Mouse (Mus musculus) spleen, adult 2 months (tissue): ENCODE measurements at regions not wholly inside any gene's neighbourhood (a gene's known extent, or its start where the extent isn't known, plus 50 kb on each side); places are given as distances from the start of the nearest gene placed in this dataset.

ENCODE experiments used
- DNase-seq, 2 experiments: peaks; one replicate each; pipeline versions ENCODE4 v3.0.0 to v3.0.0-alpha.2; 2012 to 2021; ENCODE audit warnings: low spot score in 2 of 2, low read depth in 1 of 2
- H3K27ac ChIP-seq: fragments of 200-500 bp; 2 replicates; pipeline ENCODE4 v1.5.1; 2012; ENCODE audit warnings: low read length, inconsistent platforms; ENCODE audit not compliant: insufficient read depth
- H3K27me3 ChIP-seq: fragments of 200-500 bp; 2 replicates; pipeline ENCODE4 v1.6.1; 2012; ENCODE audit warnings: mild to moderate bottlenecking, moderate library complexity, low read length, inconsistent platforms; ENCODE audit not compliant: control insufficient read depth, insufficient read depth
- H3K36me3 ChIP-seq: fragments of 200-500 bp; 2 replicates; pipeline ENCODE4 v1.6.1; 2012; ENCODE audit warnings: mild to moderate bottlenecking, low read length, inconsistent platforms; ENCODE audit not compliant: control insufficient read depth, insufficient read depth
- H3K4me1 ChIP-seq: fragments of 200-500 bp; 2 replicates; pipeline ENCODE4 v1.6.1; 2011; ENCODE audit warnings: inconsistent platforms; ENCODE audit not compliant: control insufficient read depth, insufficient read depth, insufficient read length
- H3K4me3 ChIP-seq: fragments of 200-500 bp; 2 replicates; pipeline ENCODE4 v1.5.1; 2011; ENCODE audit warnings: mild to moderate bottlenecking, inconsistent platforms; ENCODE audit not compliant: insufficient read depth, insufficient read length; ENCODE audit errors: extremely low read depth
- CTCF ChIP-seq: fragments of 200-500 bp; IDR thresholded peaks from 2 replicates; pipeline ENCODE4 v1.5.1; 2011; ENCODE audit warnings: mild to moderate bottlenecking, inconsistent platforms; ENCODE audit not compliant: insufficient read depth, insufficient read length, insufficient replicate concordance; ENCODE audit errors: extremely low read depth
- POLR2A ChIP-seq: fragments of 200-500 bp; IDR thresholded peaks from 2 replicates; pipeline ENCODE4 v1.6.1; 2011; ENCODE audit warnings: low read depth, low read length, inconsistent platforms
- WGBS: fragments of 180-500 bp; shearing (Covaris S2); methylation state at CpG from one replicate; pipeline ENCODE4 v1.1.7; 2018; 5-methylcytosine and 5-hydroxymethylcytosine counted together

DNA sequence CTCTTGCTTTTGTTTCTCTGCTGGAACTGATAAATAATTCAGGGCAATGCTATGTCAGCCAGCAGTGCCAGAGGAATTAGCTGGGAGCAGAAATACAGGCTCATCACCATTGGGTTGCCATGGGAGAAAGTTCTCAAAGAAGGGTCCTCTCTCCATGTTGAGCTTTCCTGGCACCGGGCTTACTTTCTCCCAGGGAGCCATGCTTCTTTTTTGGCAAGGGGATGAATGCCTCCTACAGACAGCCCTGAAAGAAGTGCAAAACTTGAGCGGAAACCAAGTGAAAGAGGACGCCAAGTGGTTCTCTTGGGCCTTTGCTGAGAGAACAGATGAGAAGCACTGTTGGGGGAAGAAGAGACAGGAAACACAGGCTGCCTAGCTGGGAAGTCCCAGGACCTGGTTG is 102.2 kb upstream of the Lifr start:
- Histone ChIP-seq H3K4me3 (no peak overlapping the region), H3K4me1 (no peaks in the 10 kb centered on the region), H3K27ac (no peak overlapping the region), H3K27me3 (no peaks in the 10 kb centered on the region), H3K36me3 (no peaks in the 10 kb centered on the region)
- DNase-seq, result no peak
- WGBS, result 80% methylated on average over 3 of the region's 3 CpGs
- TF ChIP-seq POLR2A (no peak), CTCF (no peak)

DNA sequence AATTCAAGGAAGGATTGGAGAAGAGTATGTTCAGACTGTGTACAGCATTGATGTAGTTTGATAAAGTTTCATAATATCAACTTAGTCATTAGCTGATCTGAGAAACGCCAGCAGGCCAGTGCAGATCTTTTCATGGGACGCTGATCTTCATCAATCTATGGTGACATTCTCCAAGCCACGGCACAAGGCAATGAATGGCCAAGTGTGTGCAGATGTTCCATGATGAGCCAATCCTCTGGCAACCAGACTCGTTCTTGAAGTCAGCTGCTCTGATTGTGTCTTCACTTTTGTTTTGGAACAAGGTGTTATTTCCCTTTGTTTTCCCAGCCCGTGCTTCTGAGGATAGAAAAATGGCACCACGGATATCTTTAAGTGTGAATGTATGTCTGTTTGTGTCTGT is 101.3 kb upstream of the Lifr start:
- no peak for TF ChIP-seq POLR2A
- TF ChIP-seq CTCF, result no peak
- Histone ChIP-seq H3K27me3 (no peaks in the 10 kb centered on the region), H3K36me3 (no peaks in the 10 kb centered on the region), H3K27ac (no peak overlapping the region), H3K4me1 (no peaks in the 10 kb centered on the region), H3K4me3 (no peak overlapping the region)
- 87% methylated on average over 6 of the region's 6 CpGs for WGBS
- no peak for DNase-seq

DNA sequence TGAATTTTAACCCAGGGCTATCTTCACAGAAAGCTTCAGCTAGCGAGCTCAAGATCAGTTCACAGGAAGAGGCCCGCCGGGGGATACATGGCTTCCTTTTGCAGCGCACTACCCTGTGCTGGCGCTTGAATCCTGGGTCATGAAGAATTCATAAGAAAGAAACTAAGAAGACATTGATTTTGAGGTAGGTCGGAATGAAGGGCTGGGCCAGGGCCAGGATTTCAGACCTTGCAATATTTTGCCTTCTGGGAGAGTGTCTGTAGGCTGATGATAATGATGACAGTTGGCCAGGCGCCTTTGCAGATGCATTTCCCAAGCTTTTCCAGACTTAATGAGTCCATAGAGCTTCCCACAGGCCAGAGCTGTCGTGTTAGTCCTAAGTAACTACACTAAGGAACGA is 97.2 kb upstream of the Lifr start:
- no peaks in the 10 kb centered on the region for H3K36me3 ChIP-seq
- H3K4me3 ChIP-seq, result no peak overlapping the region
- 54% methylated on average over 9 of the region's 9 CpGs for WGBS
- H3K27ac ChIP-seq, result no peak overlapping the region
- no peaks in the 10 kb centered on the region for H3K27me3 ChIP-seq
- no peaks in the 10 kb centered on the region for H3K4me1 ChIP-seq
- TF ChIP-seq CTCF, result no peak
- TF ChIP-seq POLR2A, result no peak
- DNase-seq, result no peak

DNA sequence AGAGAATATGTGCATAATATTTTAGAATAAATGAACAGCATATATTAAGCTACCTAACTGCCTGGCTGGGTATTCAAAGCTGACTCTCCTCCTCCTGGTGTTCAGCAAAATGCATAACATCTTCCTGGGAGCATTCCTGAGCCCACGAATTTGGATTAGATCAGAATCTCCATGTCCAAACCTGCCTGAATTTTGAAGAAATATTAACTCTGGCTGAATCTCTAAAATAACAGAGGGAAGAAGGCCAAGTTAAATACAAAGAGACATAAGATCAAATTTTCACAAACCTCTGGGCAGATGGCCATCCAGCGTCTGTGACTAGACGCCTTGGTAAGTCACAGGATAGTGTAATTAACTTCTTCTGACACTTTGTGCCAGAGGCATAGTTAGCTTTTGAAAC is 95.2 kb upstream of the Lifr start:
- no peak for DNase-seq

DNA sequence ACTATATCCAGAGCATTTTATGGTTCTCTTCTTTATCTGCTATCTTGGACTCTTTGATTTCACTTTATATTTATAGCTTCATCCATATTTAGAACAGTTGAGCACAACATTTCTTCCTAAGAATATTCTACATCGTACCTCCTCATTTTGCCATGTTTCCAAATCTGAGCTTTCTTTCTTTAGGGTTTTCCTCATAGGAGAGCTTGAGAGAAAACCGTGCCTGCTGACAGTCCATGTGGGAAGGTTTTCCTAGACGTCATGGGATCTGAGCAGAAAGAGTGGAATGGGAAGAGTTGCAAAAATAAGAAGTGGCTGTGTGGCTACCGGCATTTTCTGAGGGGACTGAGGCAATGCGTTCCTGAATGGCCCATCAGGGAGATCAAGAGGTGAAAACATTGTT is 92.5 kb upstream of the Lifr start:
- no peak overlapping the region for H3K4me3 ChIP-seq
- WGBS, result 83% methylated on average over 5 of the region's 5 CpGs
- DNase-seq, result no peak
- no peaks in the 10 kb centered on the region for H3K36me3 ChIP-seq
- TF ChIP-seq POLR2A, result no peak
- no peaks in the 10 kb centered on the region for H3K4me1 ChIP-seq
- no peaks in the 10 kb centered on the region for H3K27me3 ChIP-seq
- H3K27ac ChIP-seq, result no peak overlapping the region

More for the DNA sequence above, 95.2 kb upstream of the Lifr start:
- 82% methylated on average over 3 of the region's 3 CpGs for WGBS
- H3K27ac ChIP-seq, result no peak overlapping the region
- H3K36me3 ChIP-seq, result no peaks in the 10 kb centered on the region
- H3K4me1 ChIP-seq, result no peaks in the 10 kb centered on the region
- H3K27me3 ChIP-seq, result no peaks in the 10 kb centered on the region
- no peak overlapping the region for H3K4me3 ChIP-seq
- no peak for TF ChIP-seq POLR2A
- TF ChIP-seq CTCF, result no peak

DNA sequence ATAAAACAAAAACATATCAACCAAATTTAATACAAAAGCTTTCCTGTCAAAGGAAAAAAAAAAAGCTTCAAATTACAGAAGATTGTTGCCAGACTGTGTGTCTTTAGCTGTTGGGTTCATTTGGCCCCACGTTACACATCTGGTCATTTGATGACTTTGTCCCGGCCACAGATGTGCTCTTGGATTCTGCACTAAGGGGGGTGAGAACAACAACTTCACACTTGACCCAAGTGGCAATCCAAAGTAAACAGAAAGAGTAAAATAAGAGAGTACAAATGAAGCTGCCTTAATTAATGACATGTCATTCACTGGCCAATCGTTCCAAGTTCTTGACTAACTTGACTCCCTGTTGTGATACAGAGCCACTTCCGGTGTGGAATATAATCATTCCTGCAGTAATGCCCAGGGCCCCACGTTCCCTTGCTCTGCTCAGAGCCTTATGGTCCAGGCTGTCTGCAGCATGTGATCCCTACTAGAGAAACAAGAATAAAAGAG is 91.8 kb upstream of the Lifr start:
- no peaks in the 10 kb centered on the region for H3K4me1 ChIP-seq
- 87% methylated on average over 5 of the region's 5 CpGs for WGBS
- no peak for TF ChIP-seq CTCF
- no peak for TF ChIP-seq POLR2A
- H3K27me3 ChIP-seq, result no peaks in the 10 kb centered on the region
- H3K27ac ChIP-seq, result no peak overlapping the region
- no peak overlapping the region for H3K4me3 ChIP-seq
- H3K36me3 ChIP-seq, result no peaks in the 10 kb centered on the region
- DNase-seq, result no peak

DNA sequence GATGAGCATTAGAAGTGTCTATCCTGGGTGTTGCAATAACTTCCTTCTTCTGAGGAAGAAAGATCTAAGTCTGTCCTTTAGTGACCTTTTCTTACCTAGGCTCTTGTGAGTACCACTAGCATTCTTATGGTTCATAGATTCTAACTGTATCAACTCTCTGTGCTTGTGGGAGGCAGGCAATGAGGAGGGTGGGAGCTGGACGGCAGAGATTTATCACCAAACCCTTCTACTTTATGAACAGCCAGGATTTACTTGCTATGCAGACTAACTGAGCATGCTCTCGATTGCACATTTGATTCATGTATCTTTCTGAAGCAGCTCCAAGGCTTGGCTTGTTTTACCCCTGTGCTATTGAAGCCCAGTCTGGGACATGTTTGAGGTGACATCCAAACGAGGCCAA is 90.7 kb upstream of the Lifr start:
- Histone ChIP-seq H3K4me1 (no peaks in the 10 kb centered on the region), H3K36me3 (no peaks in the 10 kb centered on the region), H3K27me3 (no peaks in the 10 kb centered on the region), H3K27ac (no peak overlapping the region), H3K4me3 (no peak overlapping the region)
- TF ChIP-seq CTCF (no peak), POLR2A (no peak)
- WGBS, result 77% methylated on average over 3 of the region's 3 CpGs
- no peak for DNase-seq
